Mouse (Mus musculus): Measurements from ENCODE around the gene Olfr104-ps. TPM values are rescaled to one million over a fixed set of nuclear protein-coding genes. Genes with fewer than 3 reads are reported as not detected.

The Olfr104-ps gene
- not detected in 2 replicates for polyA plus RNA-seq (2016; fragmentation: Nextera tagmentation; extraction: Ambion mirVana)

DNA sequence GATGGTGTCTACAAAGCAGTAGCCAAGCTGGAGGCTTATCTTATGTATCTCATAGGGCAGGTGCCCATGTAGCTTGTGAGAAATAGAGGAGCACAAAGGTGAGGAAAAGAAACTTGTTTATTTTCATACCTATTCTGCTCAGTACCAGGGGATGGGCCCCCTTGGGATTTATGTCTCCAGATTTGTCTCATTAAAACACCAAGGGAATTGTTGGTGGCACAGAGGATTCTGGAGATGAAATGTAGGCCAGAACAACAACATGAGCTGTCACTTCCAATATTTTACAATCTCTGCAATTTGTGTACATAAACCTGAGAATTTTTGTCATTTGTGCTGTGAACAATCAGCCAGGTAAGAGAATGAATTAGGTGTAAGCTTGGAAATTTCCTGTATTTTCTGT, at the start of gene Olfr104-ps:
TSS of gene Olfr104-ps (plus strand) at position 301 of the 400 bp plus-strand sequence.
- Histone ChIP-seq H3K27ac (no peak within 1 kb of the TSS), H3K27me3 (ENCODE audit: poor library complexity, severe bottlenecking) (no peaks in the 10 kb centered on the region), H3K36me3 (replicated peaks) (no peaks in the 10 kb centered on the region), H3K4me3 (no peak within 1 kb of the TSS), H3K9me3 (no peaks in the 10 kb centered on the region), H3K4me1 (no peaks in the 10 kb centered on the region)
- no peak for DNase-seq (ENCODE audit: extremely low spot score, low spot score)

DNA sequence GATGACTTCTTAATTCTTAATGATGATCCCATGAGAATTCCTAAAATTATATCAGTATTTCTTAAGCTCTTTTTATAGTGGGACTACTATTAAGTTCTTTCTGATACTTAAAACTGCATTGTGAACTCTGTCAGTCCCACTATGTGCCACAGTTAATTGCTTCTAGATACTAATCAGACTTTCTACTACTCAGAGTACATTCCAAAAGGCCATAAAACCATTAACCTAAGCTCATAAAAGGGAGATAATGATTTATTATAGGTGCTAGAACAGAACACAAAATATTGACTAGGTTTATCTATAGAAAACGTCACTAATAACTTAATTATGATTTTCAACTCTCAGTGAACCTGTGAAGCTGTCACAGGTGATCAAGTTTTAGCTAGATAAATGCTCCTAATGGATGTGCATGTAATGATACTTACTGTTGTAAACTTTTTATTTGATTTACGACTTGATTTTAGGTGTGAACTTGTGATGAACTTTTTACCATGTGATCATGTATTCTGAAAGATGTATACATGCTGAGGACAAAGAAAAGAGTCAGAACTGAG, 49.2 kb upstream of the Olfr104-ps start:
- Histone ChIP-seq H3K9me3 (no peaks in the 10 kb centered on the region), H3K36me3 (replicated peaks) (no peaks in the 10 kb centered on the region), H3K4me1 (no peaks in the 10 kb centered on the region), H3K27ac (no peak overlapping the region), H3K4me3 (no peak overlapping the region), H3K27me3 (ENCODE audit: poor library complexity, severe bottlenecking) (no peaks in the 10 kb centered on the region)
- DNase-seq (ENCODE audit: extremely low spot score, low spot score), result no peak
- WGBS, result 57% methylated on average over 2 of the region's 2 CpGs

DNA sequence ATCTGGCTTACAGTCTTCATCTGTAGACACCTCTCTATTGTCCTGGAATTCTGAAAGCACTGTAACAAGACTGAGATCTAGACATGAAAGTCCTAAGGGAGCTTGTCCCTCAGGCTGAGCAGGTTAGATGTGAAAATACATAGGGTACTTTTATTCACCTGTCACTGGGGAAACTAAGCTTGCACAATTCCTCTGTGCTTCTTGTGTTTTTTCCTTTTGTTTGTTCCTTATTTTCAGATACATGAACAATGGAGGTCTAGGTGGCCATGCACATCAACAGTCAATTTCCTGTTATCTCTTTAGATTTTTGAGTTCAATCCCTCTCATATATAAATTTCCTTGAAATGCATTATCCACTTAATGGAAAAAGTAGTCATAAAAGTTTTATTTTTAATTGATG, 42.4 kb upstream of the Olfr104-ps start, which contains the start of gene Olfr102:
TSS of gene Olfr102 (minus strand) at position 101 of the 400 bp plus-strand sequence.
- no peaks in the 10 kb centered on the region for H3K27me3 ChIP-seq (ENCODE audit: poor library complexity, severe bottlenecking)
- H3K36me3 ChIP-seq (replicated peaks), result no peaks in the 10 kb centered on the region
- H3K9me3 ChIP-seq, result peaks cover 8% of the 10 kb centered on the region; the same call in 1 of the 2 replicates
- H3K4me3 ChIP-seq, result no peak within 1 kb of the TSS
- H3K27ac ChIP-seq, result no peak within 1 kb of the TSS
- no peaks in the 10 kb centered on the region for H3K4me1 ChIP-seq
- DNase-seq (ENCODE audit: extremely low spot score, low spot score), result no peak

DNA sequence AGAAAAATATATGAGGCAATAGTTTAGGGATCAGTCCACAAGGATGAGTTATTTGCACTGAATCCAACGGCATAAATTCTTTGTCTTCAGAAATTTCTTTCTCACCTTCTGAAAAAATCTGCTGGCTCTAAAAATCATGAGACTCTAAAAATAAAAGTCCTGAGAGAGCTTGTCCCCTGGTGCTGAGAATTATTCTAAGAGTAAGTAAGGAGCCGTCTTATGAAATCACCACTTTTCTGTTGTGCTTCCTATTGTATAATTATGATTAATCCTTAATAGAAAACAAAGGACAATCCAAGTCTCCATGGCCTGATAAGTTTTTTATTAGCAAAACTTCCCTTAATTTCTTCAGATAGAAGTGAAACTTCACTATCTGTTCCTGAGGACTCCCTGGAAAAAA, 19.8 kb upstream of the Olfr104-ps start, which contains the start of gene Olfr103:
TSS of gene Olfr103 (minus strand) at position 101 of the 400 bp plus-strand sequence.
- WGBS, result 86% methylated on average over 2 of the region's 2 CpGs
- no peak within 1 kb of the TSS for H3K4me3 ChIP-seq
- no peak for DNase-seq (ENCODE audit: extremely low spot score, low spot score)

DNA sequence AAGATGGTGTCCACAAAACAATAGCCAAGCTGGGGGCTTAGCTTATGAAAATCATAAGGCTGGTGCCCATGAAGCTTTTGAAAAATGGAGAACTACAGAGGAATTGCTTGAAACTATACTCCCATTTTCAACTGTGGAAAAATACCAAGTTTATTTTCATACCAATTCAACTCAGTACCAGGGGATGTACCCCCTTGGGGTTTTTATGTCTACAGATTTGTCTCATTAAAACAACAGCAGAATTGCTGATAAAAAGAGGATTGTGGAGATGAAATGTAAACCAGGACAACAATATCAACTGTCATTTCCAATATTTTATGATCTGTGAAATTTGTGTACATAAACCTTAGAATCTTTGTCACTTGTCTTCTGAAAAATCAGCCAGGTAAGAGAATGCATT, 19.4 kb downstream of the Olfr104-ps start, which contains the start of gene Olfr105-ps:
TSS of gene Olfr105-ps (plus strand) at position 301 of the 400 bp plus-strand sequence.
- H3K9me3 ChIP-seq, result no peaks in the 10 kb centered on the region
- no peak within 1 kb of the TSS for H3K4me3 ChIP-seq

More for the DNA sequence above, 19.8 kb upstream of the Olfr104-ps start, which contains the start of gene Olfr103:
- H3K27ac ChIP-seq, result no peak within 1 kb of the TSS
- H3K9me3 ChIP-seq, result no peaks in the 10 kb centered on the region
- H3K36me3 ChIP-seq (replicated peaks), result no peaks in the 10 kb centered on the region
- H3K27me3 ChIP-seq (ENCODE audit: poor library complexity, severe bottlenecking), result no peaks in the 10 kb centered on the region
- no peaks in the 10 kb centered on the region for H3K4me1 ChIP-seq

DNA sequence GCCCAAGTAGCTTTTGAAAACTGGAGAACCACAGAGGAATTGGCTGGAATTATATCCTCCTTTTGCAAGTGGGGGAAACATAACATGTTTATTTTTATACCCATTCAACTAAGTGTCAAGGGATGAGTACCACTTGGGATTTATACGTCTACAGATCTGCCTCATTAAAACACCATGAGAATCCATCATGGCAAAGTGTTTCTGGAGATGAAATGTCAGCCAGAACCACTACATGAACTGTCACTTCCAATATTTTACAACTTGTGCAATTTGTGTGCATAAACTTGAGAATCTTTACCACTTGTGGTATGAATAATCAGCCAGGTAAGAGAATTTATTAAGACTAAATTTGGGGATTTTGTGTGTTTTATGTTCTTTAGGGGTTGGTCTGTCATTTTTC, 30.7 kb downstream of the Olfr104-ps start, which contains the start of gene Olfr106-ps:
TSS of gene Olfr106-ps (plus strand) at position 301 of the 400 bp plus-strand sequence.
- H3K27ac ChIP-seq, result no peak within 1 kb of the TSS
- no peaks in the 10 kb centered on the region for H3K4me1 ChIP-seq
- WGBS, result 82% methylated on average over 1 of the region's 1 CpGs
- H3K4me3 ChIP-seq, result no peak within 1 kb of the TSS
- H3K36me3 ChIP-seq (replicated peaks), result no peaks in the 10 kb centered on the region
- H3K9me3 ChIP-seq, result no peaks in the 10 kb centered on the region
- no peaks in the 10 kb centered on the region for H3K27me3 ChIP-seq (ENCODE audit: poor library complexity, severe bottlenecking)
- no peak for DNase-seq (ENCODE audit: extremely low spot score, low spot score)

More for the DNA sequence above, 19.4 kb downstream of the Olfr104-ps start, which contains the start of gene Olfr105-ps:
- Histone ChIP-seq H3K36me3 (replicated peaks) (no peaks in the 10 kb centered on the region), H3K4me1 (no peaks in the 10 kb centered on the region), H3K27me3 (ENCODE audit: poor library complexity, severe bottlenecking) (no peaks in the 10 kb centered on the region), H3K27ac (no peak within 1 kb of the TSS)
- DNase-seq (ENCODE audit: extremely low spot score, low spot score), result no peak

DNA sequence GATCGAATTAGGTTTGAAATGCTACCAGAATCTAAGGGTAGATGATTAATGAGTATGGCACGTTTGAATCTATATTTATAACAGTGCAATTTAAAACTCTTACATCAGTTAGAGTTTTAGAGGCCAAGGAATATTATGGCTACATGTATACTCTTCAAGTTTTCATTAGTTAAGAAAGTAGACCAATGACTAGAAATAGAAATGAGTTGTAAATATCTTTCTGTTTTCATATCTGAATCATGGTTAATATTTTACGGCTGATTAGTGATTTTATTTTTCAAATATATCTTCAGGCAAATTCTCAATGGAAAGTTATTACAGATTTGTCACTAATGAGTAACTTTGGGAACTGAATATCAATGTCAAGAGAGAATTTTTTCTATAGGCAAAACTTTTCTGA, 39.5 kb downstream of the Olfr104-ps start, which contains the start of gene Olfr107:
TSS of gene Olfr107 (plus strand) at position 301 of the 400 bp plus-strand sequence.
- H3K27ac ChIP-seq, result no peak within 1 kb of the TSS
- WGBS, result 81% methylated on average over 3 of the region's 3 CpGs
- H3K4me3 ChIP-seq, result no peak within 1 kb of the TSS

DNA sequence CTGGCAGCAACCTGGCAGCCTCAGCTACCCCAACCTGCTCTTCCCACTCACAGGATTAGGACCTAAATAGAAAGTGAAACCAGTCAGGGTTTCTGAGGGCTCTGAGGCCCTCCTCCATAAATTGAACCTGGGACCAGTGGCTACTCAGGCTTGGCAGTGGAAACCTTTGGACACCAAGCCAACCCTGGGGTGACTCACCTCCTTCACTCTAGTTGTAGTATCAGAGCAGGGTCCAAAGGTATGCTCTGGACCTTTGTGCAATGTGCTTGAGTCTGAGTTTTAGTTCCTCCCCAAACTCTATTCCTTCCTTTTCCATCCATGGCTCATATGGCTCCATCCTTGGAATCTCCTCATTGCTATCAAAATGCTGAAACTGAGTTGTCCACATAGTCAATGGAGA, 54.0 kb downstream of the Olfr104-ps start:
- H3K4me3 ChIP-seq, result no peak overlapping the region
- no peak overlapping the region for H3K27ac ChIP-seq
- peaks cover 5% of the 10 kb centered on the region; the same call in 1 of the 2 replicates for H3K9me3 ChIP-seq
- H3K4me1 ChIP-seq, result no peaks in the 10 kb centered on the region
- no peaks in the 10 kb centered on the region for H3K27me3 ChIP-seq (ENCODE audit: poor library complexity, severe bottlenecking)
- H3K36me3 ChIP-seq (replicated peaks), result no peaks in the 10 kb centered on the region
- DNase-seq (ENCODE audit: extremely low spot score, low spot score), result no peak

More for the DNA sequence above, 39.5 kb downstream of the Olfr104-ps start, which contains the start of gene Olfr107:
- Histone ChIP-seq H3K27me3 (ENCODE audit: poor library complexity, severe bottlenecking) (no peaks in the 10 kb centered on the region), H3K4me1 (no peaks in the 10 kb centered on the region), H3K9me3 (no peaks in the 10 kb centered on the region), H3K36me3 (replicated peaks) (no peaks in the 10 kb centered on the region)
- no peak for DNase-seq (ENCODE audit: extremely low spot score, low spot score)

Other genes starting within 250 kb of the Olfr104-ps start
- not detected in 2 replicates for gene Olfr92, start 239.5 kb upstream of the Olfr104-ps start, polyA plus RNA-seq (2016; fragmentation: Nextera tagmentation; extraction: Ambion mirVana)
- gene Olfr93, start 198.1 kb upstream of the Olfr104-ps start, polyA plus RNA-seq (2016; fragmentation: Nextera tagmentation; extraction: Ambion mirVana), result not detected in 2 replicates
- not detected in 2 replicates for gene Ubd, start 165.7 kb upstream of the Olfr104-ps start, polyA plus RNA-seq (2016; fragmentation: Nextera tagmentation; extraction: Ambion mirVana)
- not detected in 2 replicates for gene Olfr94, start 158.6 kb upstream of the Olfr104-ps start, polyA plus RNA-seq (2016; fragmentation: Nextera tagmentation; extraction: Ambion mirVana)
- not detected in 2 replicates for gene Olfr95, start 146.5 kb upstream of the Olfr104-ps start, polyA plus RNA-seq (2016; fragmentation: Nextera tagmentation; extraction: Ambion mirVana)
- not detected in 2 replicates for gene Olfr96, start 139.4 kb upstream of the Olfr104-ps start, polyA plus RNA-seq (2016; fragmentation: Nextera tagmentation; extraction: Ambion mirVana)
- gene Olfr97, start 122.3 kb upstream of the Olfr104-ps start, polyA plus RNA-seq (2016; fragmentation: Nextera tagmentation; extraction: Ambion mirVana), result not detected in 2 replicates
- gene Olfr98, start 95.8 kb upstream of the Olfr104-ps start, polyA plus RNA-seq (2016; fragmentation: Nextera tagmentation; extraction: Ambion mirVana), result not detected in 2 replicates
- gene H2-M3, start 89.4 kb upstream of the Olfr104-ps start, polyA plus RNA-seq (2016; fragmentation: Nextera tagmentation; extraction: Ambion mirVana), result 1.9 and 2.6 TPM in 2 replicates
- gene Olfr99, start 76.1 kb upstream of the Olfr104-ps start, polyA plus RNA-seq (2016; fragmentation: Nextera tagmentation; extraction: Ambion mirVana), result not detected in 2 replicates
- not detected in 2 replicates for gene Olfr101, start 55.3 kb upstream of the Olfr104-ps start, polyA plus RNA-seq (2016; fragmentation: Nextera tagmentation; extraction: Ambion mirVana)
- gene Olfr102, start 42.5 kb upstream of the Olfr104-ps start, polyA plus RNA-seq (2016; fragmentation: Nextera tagmentation; extraction: Ambion mirVana), result not detected in 2 replicates
- gene Olfr103, start 19.9 kb upstream of the Olfr104-ps start, polyA plus RNA-seq (2016; fragmentation: Nextera tagmentation; extraction: Ambion mirVana), result not detected in 2 replicates
- not detected in 2 replicates for gene Olfr105-ps, start 19.5 kb downstream of the Olfr104-ps start, polyA plus RNA-seq (2016; fragmentation: Nextera tagmentation; extraction: Ambion mirVana)
- not detected in 2 replicates for gene Olfr106-ps, start 30.8 kb downstream of the Olfr104-ps start, polyA plus RNA-seq (2016; fragmentation: Nextera tagmentation; extraction: Ambion mirVana)
- not detected in 2 replicates for gene Olfr107, start 39.6 kb downstream of the Olfr104-ps start, polyA plus RNA-seq (2016; fragmentation: Nextera tagmentation; extraction: Ambion mirVana)
- not detected in 2 replicates for gene Olfr108, start 85.9 kb downstream of the Olfr104-ps start, polyA plus RNA-seq (2016; fragmentation: Nextera tagmentation; extraction: Ambion mirVana)
- not detected in 2 replicates for gene Olfr109, start 99.3 kb downstream of the Olfr104-ps start, polyA plus RNA-seq (2016; fragmentation: Nextera tagmentation; extraction: Ambion mirVana)
- gene H2-M2, start 124.0 kb downstream of the Olfr104-ps start, polyA plus RNA-seq (2016; fragmentation: Nextera tagmentation; extraction: Ambion mirVana), result not detected in 2 replicates
- not detected in 2 replicates for gene Olfr110, start 132.9 kb downstream of the Olfr104-ps start, polyA plus RNA-seq (2016; fragmentation: Nextera tagmentation; extraction: Ambion mirVana)
- not detected in 2 replicates for gene Olfr111, start 148.4 kb downstream of the Olfr104-ps start, polyA plus RNA-seq (2016; fragmentation: Nextera tagmentation; extraction: Ambion mirVana)
- not detected in 2 replicates for gene Olfr112, start 209.9 kb downstream of the Olfr104-ps start, polyA plus RNA-seq (2016; fragmentation: Nextera tagmentation; extraction: Ambion mirVana)
- gene Olfr113, start 218.1 kb downstream of the Olfr104-ps start, polyA plus RNA-seq (2016; fragmentation: Nextera tagmentation; extraction: Ambion mirVana), result not detected in 2 replicates
- gene Olfr114, start 233.2 kb downstream of the Olfr104-ps start, polyA plus RNA-seq (2016; fragmentation: Nextera tagmentation; extraction: Ambion mirVana), result not detected in 2 replicates

Data from forebrain, embryonic 10.5 days (tissue).